Mouse (Mus musculus): ENCODE results near the gene Pex11g. TPM values are rescaled to one million over a fixed set of nuclear protein-coding genes. Genes with fewer than 3 reads are reported as not detected.

The Pex11g gene
- total RNA-seq (2021): 1 to 10 TPM; 3.0 to 3.5 TPM
- long read RNA-seq, experiment 1, partial matches to known transcripts: 0 of 5 reads
- long read RNA-seq, experiment 1, other reads (novel, unspliced or antisense): 1 of 5 reads
- long read RNA-seq, experiment 2, transcript Pex11g-201 (5 exons, 2,870 nt): major isoform, 5 of 6 reads
- long read RNA-seq, experiment 2, partial matches to known transcripts: 0 of 6 reads
- long read RNA-seq, experiment 2, other reads (novel, unspliced or antisense): 1 of 6 reads

- intact Hi-C loops (cut with DNase I): loop anchor here (10.0 kb wide), 2 partner anchors 158 to 208 kb away; partner anchors contain the start of genes Fcor, Pcp2, Pet100 and Trappc5
Measured at GRCm38 (mm10) chr8:3467006-3467885, at the start of gene Pex11g. Gene Pex11g (minus strand): TSS chr8:3467680.

DNA sequence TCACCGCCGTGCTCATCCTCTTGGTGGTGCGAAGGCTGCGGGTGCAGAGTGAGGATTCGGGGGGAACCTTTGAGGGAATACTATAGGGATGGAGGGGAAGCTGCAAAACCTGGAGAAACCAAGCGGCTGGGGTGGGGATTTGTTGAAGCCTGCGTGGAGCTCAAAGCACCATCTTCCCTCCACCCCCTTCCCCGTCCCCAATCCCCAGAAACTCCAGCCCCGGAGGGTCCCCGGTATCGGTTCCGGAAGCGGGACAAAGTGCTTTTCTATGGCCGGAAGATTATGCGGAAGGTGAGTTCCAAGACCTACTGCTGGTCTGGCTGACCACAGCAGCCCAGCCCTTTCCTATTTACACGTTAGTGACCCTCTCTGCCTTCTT lies 49.6 kb upstream of the Pex11g start:
- intact Hi-C loops (cut with DNase I): no loop called here
- DNase-seq: peak; percentile 28 to 37

More at GRCm38 (mm10) chr8:3467006-3467885, at the start of gene Pex11g:
- peak; percentile 98 to 99 for DNase-seq

- intact Hi-C loops (cut with DNase I): no loop called here
- peak; percentile 89 to 93 for DNase-seq
Measured at GRCm38 (mm10) chr8:3516450-3517116, 49.1 kb upstream of the Pex11g start.

GRCm38 (mm10) chr8:3515771-3516417 lies 48.4 kb upstream of the Pex11g start:
- intact Hi-C loops (cut with DNase I): loop anchor here (1.0 kb wide), 1 partner anchor 16 kb away; the partner anchor contains the start of gene Mcoln1
- peak; percentile 33 to 51 for DNase-seq

DNA sequence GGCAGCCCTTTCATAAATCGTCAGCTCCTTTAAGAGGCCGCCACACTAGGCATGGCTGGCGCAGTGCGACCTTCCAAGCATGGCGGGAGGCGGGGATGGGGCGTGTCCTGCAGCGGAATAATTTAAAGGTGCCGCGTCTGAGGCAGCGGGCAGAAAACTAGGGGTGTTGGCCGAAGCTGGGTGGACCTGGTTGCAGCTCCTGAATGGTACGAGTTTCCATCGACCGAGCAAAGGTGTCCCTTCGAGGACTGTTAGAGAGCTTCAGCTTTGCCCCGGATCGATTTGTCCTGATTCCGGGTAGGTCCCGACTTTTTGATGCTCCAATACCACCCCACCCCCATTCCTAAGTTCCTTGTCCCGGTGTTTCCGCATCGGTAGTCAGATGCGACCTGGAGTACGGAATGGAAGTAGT lies 47.8 kb upstream of the Pex11g start, which contains the start of gene Pnpla6:
Gene Pnpla6 (plus strand): TSS at position 125 of the 412 bp plus-strand sequence.
- intact Hi-C loops (cut with DNase I): loop anchor here (1.0 kb wide), 1 partner anchor 15 kb away; the partner anchor contains the start of gene Mcoln1
- peak; percentile 87 to 91 for DNase-seq

DNA sequence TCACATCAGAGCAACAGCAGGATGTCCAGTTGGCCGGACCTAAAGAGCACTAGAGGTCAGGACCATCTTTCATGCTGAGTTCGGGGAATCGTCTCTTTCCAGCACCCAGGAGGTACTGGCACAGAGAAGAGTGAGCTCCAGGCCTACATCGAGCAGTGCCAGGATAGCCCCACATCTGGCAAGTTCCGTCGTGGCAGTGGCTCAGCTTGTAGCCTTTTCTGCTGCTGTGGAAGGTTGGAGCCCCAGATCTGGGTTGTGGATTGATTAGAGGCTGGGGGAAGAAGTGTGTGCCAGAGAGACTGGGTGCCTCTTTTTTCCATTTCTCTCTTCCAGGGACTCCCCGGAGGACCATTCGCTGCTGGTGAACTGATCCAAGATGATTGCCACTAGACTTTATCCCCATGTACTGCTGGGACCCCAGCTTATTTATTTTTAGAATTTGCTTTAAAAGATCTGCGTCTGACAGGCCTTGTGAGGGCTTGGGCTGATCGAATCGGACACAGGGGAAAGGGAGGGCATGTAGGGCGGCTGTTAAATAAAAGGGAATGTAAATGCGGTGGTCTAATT lies 47.3 kb upstream of the Pex11g start:
- no peak for DNase-seq
- intact Hi-C loops (cut with DNase I): loop anchor here (1.0 kb wide), 1 partner anchor 14 kb away; the partner anchor contains the start of gene Mcoln1

GRCm38 (mm10) chr8:3507979-3508754 lies 40.7 kb upstream of the Pex11g start:
- intact Hi-C loops (cut with DNase I): no loop called here
- no peak for DNase-seq

DNA sequence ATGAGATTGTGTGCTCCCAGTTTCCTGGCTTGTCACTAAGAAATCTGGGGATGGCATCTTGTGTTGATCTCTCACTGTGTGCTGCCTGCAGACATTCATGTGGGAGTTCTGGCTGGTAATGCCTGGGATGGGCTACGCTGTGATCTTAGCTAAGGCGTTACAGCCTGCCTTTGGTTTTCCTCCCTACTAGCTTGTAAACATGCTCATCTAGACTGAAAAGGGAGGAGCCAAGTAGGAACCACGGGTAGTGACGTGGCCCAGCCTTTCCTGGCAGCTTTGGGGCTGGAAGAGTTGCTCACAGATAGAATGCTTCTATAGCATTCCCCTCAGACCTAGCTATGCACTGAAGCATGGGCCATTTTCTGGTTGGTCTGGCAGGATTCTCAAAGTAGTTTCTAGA lies 34.7 kb upstream of the Pex11g start:
- DNase-seq: no peak
- intact Hi-C loops (cut with DNase I): no loop called here

GRCm38 (mm10) chr8:3500235-3501090 lies 33.0 kb upstream of the Pex11g start, which contains the start of gene Mcoln1:
Gene Mcoln1 (plus strand): TSS chr8:3500457.
- intact Hi-C loops (cut with DNase I): loop anchor here (1.0 kb wide), 1 partner anchor 15 kb away; the partner anchor contains the start of gene Pnpla6

GRCm38 (mm10) chr8:3499751-3500150 lies 32.3 kb upstream of the Pex11g start:
- DNase-seq: no peak
- intact Hi-C loops (cut with DNase I): loop anchor here (1.0 kb wide), 1 partner anchor 16 kb away; the partner anchor contains the start of gene Pnpla6

More at GRCm38 (mm10) chr8:3500235-3501090, 33.0 kb upstream of the Pex11g start, which contains the start of gene Mcoln1:
- DNase-seq: peak; percentile 98

GRCm38 (mm10) chr8:3498583-3498982 lies 31.1 kb upstream of the Pex11g start:
- intact Hi-C loops (cut with DNase I): no loop called here
- DNase-seq: no peak

GRCm38 (mm10) chr8:3496428-3496748 lies 28.9 kb upstream of the Pex11g start:
- no peak for DNase-seq
- intact Hi-C loops (cut with DNase I): no loop called here

- no peak for DNase-seq
- intact Hi-C loops (cut with DNase I): no loop called here
Measured at GRCm38 (mm10) chr8:3495578-3496427, 28.3 kb upstream of the Pex11g start.

DNA sequence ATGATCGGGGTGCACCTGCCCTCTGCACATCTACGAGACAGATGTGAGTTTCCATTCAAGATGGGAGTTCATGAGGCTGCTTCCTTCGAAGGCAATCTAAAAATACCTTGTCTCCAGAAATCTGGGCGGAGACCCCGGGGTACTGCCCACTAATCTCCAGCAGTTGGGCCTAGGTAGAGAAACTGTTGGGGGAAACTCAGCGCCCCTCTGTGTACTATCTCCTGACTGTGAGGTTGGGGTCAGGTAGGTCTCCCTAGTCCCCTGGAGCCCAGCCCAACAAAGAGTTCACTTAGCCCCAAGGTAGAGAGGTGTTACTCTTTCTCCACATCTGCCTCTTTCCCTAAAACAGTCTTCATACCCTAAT lies 26.3 kb upstream of the Pex11g start:
- intact Hi-C loops (cut with DNase I): loop anchor here (2.0 kb wide), 1 partner anchor 23 kb away; the partner anchor contains the start of gene Tex45
- DNase-seq: no peak

DNA sequence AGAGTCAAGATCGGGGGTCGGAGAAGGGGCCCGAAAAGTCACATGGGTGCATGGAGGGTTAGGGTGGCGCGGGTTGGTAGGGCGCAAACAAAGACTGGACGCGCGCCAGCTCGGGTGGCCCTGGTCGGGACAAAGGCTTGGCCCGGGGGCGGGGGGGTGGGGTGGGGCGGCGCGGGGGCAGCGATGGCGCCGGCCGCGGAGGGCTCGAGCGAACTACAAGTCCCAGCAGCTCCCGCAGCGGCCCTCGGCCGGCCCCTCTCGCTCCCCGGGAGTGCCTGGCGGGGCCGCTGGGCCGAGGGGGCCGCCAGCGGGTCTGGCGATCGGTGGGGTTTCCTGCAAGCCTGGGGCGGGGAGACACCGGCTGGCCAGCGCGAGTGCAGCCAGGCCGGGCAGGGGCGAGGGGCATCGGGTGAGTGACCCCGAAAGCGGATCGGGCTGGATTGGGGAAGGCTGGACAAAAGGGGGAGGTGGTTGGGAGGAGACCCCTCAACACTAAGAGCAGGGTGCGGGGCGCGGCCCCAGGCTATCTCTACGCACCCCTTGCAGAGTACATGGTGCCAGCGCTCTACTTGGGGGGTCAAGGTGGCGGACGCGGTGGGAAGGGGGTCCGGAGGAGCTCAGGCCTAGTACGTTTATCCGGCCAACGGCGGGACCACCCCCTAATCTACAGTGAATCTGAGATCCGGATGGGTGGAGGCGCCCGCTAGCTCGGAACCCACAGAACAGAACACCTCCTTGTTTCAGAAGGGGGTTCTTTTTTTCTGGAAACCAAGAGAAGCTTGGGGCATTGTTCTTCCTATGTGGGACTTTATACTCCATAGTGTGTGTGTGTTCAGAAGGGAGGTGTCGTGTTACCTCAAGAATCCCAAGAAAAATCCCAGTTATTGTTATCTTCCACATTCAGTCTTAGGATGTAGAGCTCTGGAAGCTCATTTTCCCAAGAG lies 25.7 kb upstream of the Pex11g start, which contains the start of gene Zfp358:
Gene Zfp358 (plus strand): TSS at position 238 of the 944 bp plus-strand sequence.
- DNase-seq: peak; percentile 86
- intact Hi-C loops (cut with DNase I): loop anchor here (2.0 kb wide), 1 partner anchor 22 kb away; the partner anchor contains the start of gene Tex45

DNA sequence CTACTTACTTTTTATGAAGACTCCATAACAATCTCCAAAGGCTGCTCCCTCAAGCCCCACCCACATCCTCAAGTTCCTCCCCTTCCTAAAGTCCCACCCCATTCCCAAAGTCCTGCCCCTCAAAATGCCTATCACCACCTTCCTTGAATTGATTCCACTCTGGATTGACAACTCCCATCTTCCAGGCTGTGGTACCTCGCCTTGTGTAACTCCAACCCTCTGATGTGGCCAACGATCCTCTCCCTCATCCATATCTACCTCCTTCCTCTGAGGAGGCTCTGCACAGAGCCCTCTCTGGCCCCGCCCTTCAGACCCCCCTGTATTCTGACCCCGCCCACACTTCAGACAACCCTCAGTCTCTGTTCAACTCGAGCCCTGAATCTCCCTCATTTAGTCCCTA lies 17.7 kb upstream of the Pex11g start:
- intact Hi-C loops (cut with DNase I): no loop called here
- no peak for DNase-seq

All from heart, postnatal 14 days (tissue).